Mouse (Mus musculus) MEL (cell line): Measurements from ENCODE around the gene Spock1.

Experiments
- EP300 ChIP-seq, 2 experiments: IDR thresholded peaks; 2 replicates each; pipeline ENCODE4 v1.6.1; 2011; ENCODE audit warnings: improper control_type of control experiment in 2 of 2, low read length in 2 of 2, low read depth in 1 of 2, mild to moderate bottlenecking in 1 of 2
- MAX ChIP-seq: IDR thresholded peaks from 2 replicates; pipeline ENCODE4 v1.6.1; 2011; ENCODE audit warnings: low read length, improper control_type of control experiment
- POLR2A ChIP-seq, 2 experiments: IDR thresholded peaks; 2 replicates each; pipeline ENCODE4 v1.6.1; 2011 to 2012; ENCODE audit warnings: low read length in 2 of 2, mild to moderate bottlenecking in 2 of 2, control low read depth in 1 of 2, improper control_type of control experiment in 1 of 2, low read depth in 1 of 2, moderate library complexity in 1 of 2; ENCODE audit not compliant: control insufficient read depth in 1 of 2, insufficient read depth in 1 of 2, poor library complexity in 1 of 2
- SMC3 ChIP-seq: IDR thresholded peaks from 2 replicates; pipeline ENCODE4 v1.6.1; 2011; ENCODE audit warnings: low read depth, low read length, improper control_type of control experiment
- TCF12 ChIP-seq: IDR thresholded peaks from 2 replicates; pipeline ENCODE4 v1.6.1; 2014; ENCODE audit warnings: low read depth, mild to moderate bottlenecking, inconsistent platforms, low read length, improper control_type of control experiment, moderate library complexity
- USF1 ChIP-seq: IDR thresholded peaks from 2 replicates; pipeline ENCODE4 v1.6.1; 2014; ENCODE audit warnings: low read depth, mild to moderate bottlenecking, inconsistent platforms, low read length, improper control_type of control experiment, moderate library complexity

- TF ChIP-seq SMC3 (no peak), EP300 (IDR thresholded peaks at IDR 0.05; ENCODE audit: low read depth in 1 of 2, low read length in 2 of 2) (no peak), MAX (no peak), USF1 (no peak), TCF12 (no peak), POLR2A (IDR thresholded peaks at IDR 0.05; ENCODE audit: control insufficient read depth in 1 of 2, insufficient read depth in 1 of 2, low read depth in 1 of 2, low read length in 2 of 2, poor library complexity in 1 of 2) (no peak)
Observed at GRCm38 (mm10) chr13:57666173-57666842, 241.8 kb downstream of the Spock1 start.
